Mouse (Mus musculus) brain, embryonic 14.5 days (tissue): ENCODE data around the gene Adamts16.

Source experiments
- CTCF ChIP-seq: fragments of 200-500 bp; IDR thresholded peaks from 2 replicates; pipeline ENCODE4 v1.5.1; 2012; ENCODE audit warnings: inconsistent platforms, mild to moderate bottlenecking, moderate library complexity, borderline replicate concordance; ENCODE audit not compliant: insufficient read depth, insufficient read length; ENCODE audit errors: extremely low read depth
- POLR2A ChIP-seq: fragments of 200-500 bp; IDR thresholded peaks from 2 replicates; pipeline ENCODE4 v1.6.1; 2012; ENCODE audit warnings: mild to moderate bottlenecking, inconsistent platforms, borderline replicate concordance; ENCODE audit not compliant: poor library complexity, insufficient read depth, insufficient read length, severe bottlenecking; ENCODE audit errors: extremely low read depth

- TF ChIP-seq CTCF (no peak), POLR2A (no peak)
These were observed 134.3 kb downstream of the Adamts16 start for GRCm38 (mm10) chr13:70707158-70707854.
